Mouse (Mus musculus) stomach, postnatal 0 days (tissue): ENCODE results near the gene Tgfbi.

Experiments used
- CTCF ChIP-seq: IDR thresholded peaks from 2 replicates; pipeline ENCODE4 v1.5.1; 2016; ENCODE audit warnings: antibody characterized with exemption, low read depth, mild to moderate bottlenecking, moderate library complexity
- EP300 ChIP-seq: optimal IDR thresholded peaks from 2 replicates; pipeline ENCODE3; 2016; ENCODE audit warnings: antibody characterized with exemption

GRCm38 (mm10) chr13:56622201-56622757, 13.0 kb downstream of the Tgfbi start:
- TF ChIP-seq CTCF (no peak), EP300 (no peak)
